Mouse (Mus musculus) cerebellum, adult 8-10 months (tissue): Measurements from ENCODE around the gene Sirt7.
A peak's percentile ranks its signal among the peaks of the same experiment; 100 is the strongest.

Experiments used
- DNase-seq: peaks from one replicate; pipeline ENCODE4 v3.0.0; 2022

The Sirt7 gene

GRCm38 (mm10) chr11:120634810-120635209, 9.8 kb upstream of the Sirt7 start:
- no peak for DNase-seq

GRCm38 (mm10) chr11:120633520-120634343, 8.7 kb upstream of the Sirt7 start, which contains the start of gene Mafg:
Gene Mafg (minus strand): TSS chr11:120633600.
- peak; percentile 90 for DNase-seq

GRCm38 (mm10) chr11:120632559-120633519, 7.8 kb upstream of the Sirt7 start:
- DNase-seq, result peak; percentile 62

DNA sequence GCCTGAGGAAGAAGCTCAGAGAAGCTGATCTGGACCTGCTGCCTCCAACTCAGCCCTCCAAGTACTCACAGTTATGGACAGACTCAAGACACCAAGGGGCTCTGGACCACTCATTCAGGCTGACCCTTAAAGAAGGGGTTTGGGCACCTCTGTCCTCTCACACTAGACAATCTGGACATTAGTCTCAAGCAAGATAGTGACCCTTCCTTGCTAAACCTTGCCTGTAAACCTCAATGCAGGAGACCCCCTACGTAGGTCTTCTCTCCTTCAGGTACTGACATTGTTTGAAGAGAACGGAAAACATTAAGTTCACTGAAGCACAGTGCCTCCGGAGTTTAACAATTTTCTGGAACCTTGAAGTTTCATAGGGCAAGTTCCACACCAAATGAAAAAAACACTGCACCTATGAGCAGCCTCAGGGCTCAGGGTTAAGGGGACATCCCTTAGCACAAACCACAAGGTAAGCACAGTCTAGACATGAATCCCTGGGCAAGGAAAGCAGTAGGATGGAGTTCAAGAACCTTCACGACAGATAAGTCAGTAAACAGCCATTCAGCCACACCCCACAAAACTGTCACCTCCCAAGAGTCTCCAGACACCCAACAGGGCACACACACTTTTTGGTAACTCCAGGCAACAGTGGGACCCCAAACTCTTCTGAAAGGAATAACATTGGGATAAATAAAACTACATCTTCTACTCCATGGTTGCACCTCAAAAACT, 6.8 kb upstream of the Sirt7 start:
- no peak for DNase-seq

GRCm38 (mm10) chr11:120630881-120631725, 6.1 kb upstream of the Sirt7 start:
- DNase-seq, result no peak

DNA sequence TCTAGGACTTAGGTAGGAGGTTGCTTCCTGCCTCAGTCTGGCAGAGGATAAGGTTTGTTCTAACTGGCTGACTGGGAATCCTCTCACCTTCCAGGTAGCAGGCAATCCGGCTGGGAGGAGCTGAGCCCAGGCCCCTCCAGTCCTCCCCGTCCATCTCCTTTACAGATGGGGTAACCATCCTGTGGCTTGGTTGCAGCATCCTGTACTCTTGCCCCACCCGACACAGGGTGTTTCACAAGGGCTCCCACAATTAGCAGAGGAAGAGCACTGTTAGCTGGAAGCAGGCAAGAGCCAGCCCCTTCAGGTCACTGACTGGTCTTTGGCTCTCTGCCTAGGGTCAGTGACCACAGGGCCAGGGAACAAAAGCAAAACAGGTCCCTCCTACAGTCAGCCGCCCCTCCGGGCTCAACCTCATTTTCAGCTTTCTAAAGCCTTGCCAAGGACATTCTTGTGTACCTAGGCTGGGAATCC, 5.4 kb upstream of the Sirt7 start:
- DNase-seq, result no peak

- no peak for DNase-seq
Observed at GRCm38 (mm10) chr11:120629911-120630310, 4.9 kb upstream of the Sirt7 start.

DNA sequence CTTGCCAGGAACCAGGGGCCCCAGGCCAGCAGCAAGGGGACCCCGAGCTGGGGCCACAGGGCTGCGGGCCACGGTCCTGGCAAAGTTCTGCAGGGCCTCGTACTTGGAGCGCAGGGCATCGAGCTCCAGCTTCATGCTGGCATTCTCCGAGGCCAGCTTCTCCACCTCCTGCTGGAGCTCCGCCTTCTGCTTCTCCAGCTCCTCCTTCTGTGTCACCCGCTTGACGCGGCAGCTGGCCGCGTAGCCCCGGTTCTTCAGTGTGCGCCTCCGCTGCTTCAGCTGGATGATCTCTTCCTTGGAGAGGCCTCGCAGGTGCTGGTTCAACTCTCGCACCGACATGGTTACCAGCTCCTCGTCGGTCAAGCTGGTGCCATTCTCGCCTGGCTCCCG, 4.3 kb upstream of the Sirt7 start:
- no peak for DNase-seq

GRCm38 (mm10) chr11:120628601-120629340, 3.7 kb upstream of the Sirt7 start:
- no peak for DNase-seq

DNA sequence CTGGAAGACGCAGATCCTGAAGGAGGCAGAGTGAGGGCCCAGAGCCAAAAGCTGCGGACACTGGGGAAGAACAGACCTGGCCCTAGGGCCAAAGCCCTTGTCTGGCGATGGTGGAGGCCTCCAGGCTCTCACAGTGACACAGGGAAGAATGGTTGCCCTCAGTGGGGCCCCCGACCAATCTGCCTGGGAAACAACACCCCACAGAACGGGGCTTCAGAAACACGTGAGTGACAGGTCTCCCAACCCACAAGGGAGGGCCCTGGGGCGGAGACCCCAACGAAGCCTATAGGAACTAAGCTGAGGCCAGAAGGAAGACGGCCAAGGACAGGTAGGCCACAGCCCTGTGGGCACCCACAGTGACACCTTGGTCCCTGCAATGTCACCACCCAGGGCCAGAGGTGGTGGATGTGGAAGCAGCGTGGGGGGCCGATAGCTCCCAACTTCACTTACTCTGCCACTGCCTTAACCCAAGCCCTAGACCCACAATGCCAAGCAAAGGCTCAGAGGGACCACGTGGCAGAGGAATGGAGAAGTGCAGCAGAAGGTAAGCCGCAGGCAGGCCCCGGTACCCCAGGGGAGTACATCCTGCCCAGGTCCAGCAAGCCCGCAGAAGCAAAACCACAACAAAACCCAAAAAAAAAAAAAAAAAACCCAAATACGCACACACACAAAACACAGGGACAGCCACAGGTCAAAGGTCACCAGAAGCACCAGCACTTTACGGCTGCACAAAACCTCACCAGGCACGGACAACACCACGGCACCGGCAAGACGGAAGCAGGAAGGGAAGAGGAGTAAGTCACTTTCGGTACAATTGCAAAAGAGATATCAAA, 2.6 kb upstream of the Sirt7 start:
- DNase-seq, result no peak

GRCm38 (mm10) chr11:120626785-120627467, 1.9 kb upstream of the Sirt7 start:
- DNase-seq, result no peak

- peak; percentile 78 for DNase-seq
Observed at GRCm38 (mm10) chr11:120624680-120625111, 344 bp downstream of the Sirt7 start.

GRCm38 (mm10) chr11:120623961-120624679, 920 bp downstream of the Sirt7 start:
- no peak for DNase-seq

GRCm38 (mm10) chr11:120622805-120623204, 2.2 kb downstream of the Sirt7 start:
- DNase-seq, result no peak

- no peak for DNase-seq
Observed at GRCm38 (mm10) chr11:120620195-120620594, 4.8 kb downstream of the Sirt7 start.

- DNase-seq, result no peak
Observed at GRCm38 (mm10) chr11:120618619-120619535, 6.2 kb downstream of the Sirt7 start.

- DNase-seq, result peak; percentile 91
Observed at GRCm38 (mm10) chr11:120617519-120618112, 7.4 kb downstream of the Sirt7 start, which contains the start of gene Pcyt2. Gene Pcyt2 (minus strand): TSS chr11:120617936.
